Mouse (Mus musculus) MEL (cell line): ENCODE measurements at regions not wholly inside any gene's neighbourhood (a gene's known extent, or its start where the extent isn't known, plus 50 kb on each side); places are given as distances from the start of the nearest gene placed in this dataset.

ENCODE experiments used
- DNase-seq: peaks from one replicate; pipeline ENCODE4 v3.0.0; 2011; ENCODE audit warnings: low read depth, low spot score
- H3K27ac ChIP-seq: 2 replicates; pipeline ENCODE4 v1.5.1; 2012; ENCODE audit warnings: low read depth, mild to moderate bottlenecking, control low read depth, low read length, moderate library complexity; ENCODE audit not compliant: control insufficient read depth
- H3K27me3 ChIP-seq, 2 experiments: fragments of 150-350 bp in 1 of 2; sonication (generic) in 1 of 2; 2 replicates each; pipeline ENCODE4 v1.6.1; 2012; ENCODE audit warnings: low read length in 2 of 2, mild to moderate bottlenecking in 2 of 2, improper control_type of control experiment in 1 of 2, moderate library complexity in 1 of 2; ENCODE audit not compliant: insufficient read depth in 2 of 2, control insufficient read depth in 1 of 2
- H3K36me3 ChIP-seq, 2 experiments: 2 replicates each; pipeline ENCODE4 v1.6.1; 2012 to 2014; ENCODE audit warnings: low read length in 2 of 2, improper control_type of control experiment in 1 of 2, inconsistent platforms in 1 of 2, mild to moderate bottlenecking in 1 of 2; ENCODE audit not compliant: insufficient read depth in 2 of 2, control insufficient read depth in 1 of 2
- H3K4me1 ChIP-seq, 2 experiments: fragments of 150-350 bp in 1 of 2; sonication (generic) in 1 of 2; 2 replicates each; pipeline ENCODE4 v1.6.1; 2012; ENCODE audit warnings: low read length in 2 of 2, improper control_type of control experiment in 1 of 2, mild to moderate bottlenecking in 1 of 2; ENCODE audit not compliant: insufficient read depth in 2 of 2, control insufficient read depth in 1 of 2
- H3K4me3 ChIP-seq, 2 experiments: fragments of 150-350 bp in 1 of 2; sonication (generic) in 1 of 2; 2 replicates each; pipeline ENCODE4 v1.5.1; 2012; ENCODE audit warnings: low read depth in 2 of 2, low read length in 2 of 2, mild to moderate bottlenecking in 2 of 2, moderate library complexity in 2 of 2, control low read depth in 1 of 2, improper control_type of control experiment in 1 of 2; ENCODE audit not compliant: control insufficient read depth in 1 of 2, insufficient read depth in 1 of 2
- H3K79me2 ChIP-seq: 2 replicates; pipeline ENCODE4 v1.6.1; 2012; ENCODE audit warnings: mild to moderate bottlenecking, low read length, moderate library complexity; ENCODE audit not compliant: control insufficient read depth, poor library complexity, insufficient read depth
- H3K9ac ChIP-seq: 2 replicates; pipeline ENCODE4 v1.6.1; 2012; ENCODE audit warnings: low read depth, mild to moderate bottlenecking, control low read depth, low read length, moderate library complexity; ENCODE audit not compliant: control insufficient read depth, poor library complexity, severe bottlenecking
- H3K9me3 ChIP-seq: fragments of 150-350 bp; sonication (generic); replicated peaks from 2 replicates; pipeline ENCODE4 v1.6.1; 2012; ENCODE audit warnings: mild to moderate bottlenecking, low read length, improper control_type of control experiment, moderate library complexity; ENCODE audit not compliant: insufficient read depth
- BHLHE40 ChIP-seq: IDR thresholded peaks from 2 replicates; pipeline ENCODE4 v1.6.1; 2012; ENCODE audit warnings: low read depth, mild to moderate bottlenecking, inconsistent platforms, low read length, improper control_type of control experiment, borderline replicate concordance
- ELF1 ChIP-seq: IDR thresholded peaks from 2 replicates; pipeline ENCODE4 v1.6.1; 2014; ENCODE audit warnings: low read depth, mild to moderate bottlenecking, inconsistent platforms, low read length, improper control_type of control experiment, moderate library complexity
- EP300 ChIP-seq, 2 experiments: IDR thresholded peaks; 2 replicates each; pipeline ENCODE4 v1.6.1; 2011; ENCODE audit warnings: improper control_type of control experiment in 2 of 2, low read length in 2 of 2, low read depth in 1 of 2, mild to moderate bottlenecking in 1 of 2
- ETS1 ChIP-seq: IDR thresholded peaks from 2 replicates; pipeline ENCODE4 v1.6.1; 2012; ENCODE audit warnings: low read depth, mild to moderate bottlenecking, inconsistent platforms, low read length, improper control_type of control experiment, moderate library complexity
- GABPA ChIP-seq: IDR thresholded peaks from 2 replicates; pipeline ENCODE4 v1.6.1; 2012; ENCODE audit warnings: low read depth, mild to moderate bottlenecking, inconsistent platforms, low read length, improper control_type of control experiment, moderate library complexity
- MAFK ChIP-seq: IDR thresholded peaks from 2 replicates; pipeline ENCODE4 v1.6.1; 2011; ENCODE audit warnings: low read depth, mild to moderate bottlenecking, low read length, improper control_type of control experiment, borderline replicate concordance
- MXI1 ChIP-seq: IDR thresholded peaks from 2 replicates; pipeline ENCODE4 v1.6.1; 2011; ENCODE audit warnings: mild to moderate bottlenecking, low read depth, low read length, improper control_type of control experiment
- NELFE ChIP-seq: IDR thresholded peaks from 2 replicates; pipeline ENCODE4 v1.6.1; 2011; ENCODE audit warnings: low read depth, low read length, improper control_type of control experiment
- NRF1 ChIP-seq: IDR thresholded peaks from 2 replicates; pipeline ENCODE4 v1.6.1; 2014; ENCODE audit warnings: low read depth, mild to moderate bottlenecking, inconsistent platforms, low read length, improper control_type of control experiment, moderate library complexity; ENCODE audit not compliant: poor library complexity, insufficient read depth, severe bottlenecking
- POLR2AphosphoS2 ChIP-seq: IDR thresholded peaks from 2 replicates; pipeline ENCODE4 v1.6.1; 2011; ENCODE audit warnings: low read length, improper control_type of control experiment
- POLR2AphosphoS5 ChIP-seq: IDR thresholded peaks from 2 replicates; pipeline ENCODE4 v1.6.1; 2012; ENCODE audit warnings: low read depth, borderline replicate concordance, mild to moderate bottlenecking, inconsistent platforms, low read length, moderate library complexity, mixed read lengths
- RAD21 ChIP-seq: IDR thresholded peaks from 2 replicates; pipeline ENCODE4 v1.6.1; 2011; ENCODE audit warnings: mild to moderate bottlenecking, low read depth, low read length, improper control_type of control experiment
- SIN3A ChIP-seq: IDR thresholded peaks from 2 replicates; pipeline ENCODE4 v1.6.1; 2012; ENCODE audit warnings: low read length, improper control_type of control experiment, inconsistent platforms
- SMC3 ChIP-seq: IDR thresholded peaks from 2 replicates; pipeline ENCODE4 v1.6.1; 2011; ENCODE audit warnings: low read depth, low read length, improper control_type of control experiment
- USF2 ChIP-seq, 2 experiments: IDR thresholded peaks; 2 replicates each; pipeline ENCODE4 v1.6.1; 2011 to 2012; ENCODE audit warnings: improper control_type of control experiment in 2 of 2, low read length in 2 of 2, borderline replicate concordance in 1 of 2, inconsistent platforms in 1 of 2, low read depth in 1 of 2, mild to moderate bottlenecking in 1 of 2; ENCODE audit not compliant: insufficient read depth in 1 of 2
- ZC3H11A ChIP-seq: IDR thresholded peaks from 2 replicates; pipeline ENCODE4 v1.6.1; 2012; ENCODE audit warnings: low read depth, mild to moderate bottlenecking, inconsistent platforms, low read length, improper control_type of control experiment
- ZMIZ1 ChIP-seq: IDR thresholded peaks from 2 replicates; pipeline ENCODE4 v1.6.1; 2012; ENCODE audit warnings: low read depth, mild to moderate bottlenecking, inconsistent platforms, low read length, improper control_type of control experiment, moderate library complexity

DNA sequence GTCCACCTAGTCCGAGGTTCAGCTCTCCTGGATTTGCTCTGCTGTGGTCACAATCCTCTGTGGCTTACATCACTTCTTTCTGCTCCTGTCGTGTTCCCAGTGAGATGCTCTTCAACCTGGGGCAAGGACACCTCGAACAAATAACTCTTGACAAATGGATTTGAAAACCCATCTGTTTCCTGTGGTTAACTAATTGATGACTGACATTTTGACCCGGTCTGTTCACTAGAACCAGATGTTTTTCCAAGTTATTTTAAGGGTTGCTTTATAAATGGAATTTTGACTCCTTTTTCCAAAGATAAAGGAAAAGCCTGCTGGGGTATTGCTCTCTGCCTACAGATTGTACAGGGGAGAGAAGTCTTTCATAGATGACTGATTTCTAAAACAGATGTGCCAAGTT lies 326.4 kb downstream of the Vps13c start:
- no peaks in the 10 kb centered on the region for H3K4me1 ChIP-seq
- no peak for TF ChIP-seq ETS1
- TF ChIP-seq ZMIZ1: no peak
- TF ChIP-seq MAFK: no peak
- no peak for TF ChIP-seq SIN3A
- TF ChIP-seq POLR2AphosphoS2: no peak
- TF ChIP-seq MXI1: no peak
- TF ChIP-seq USF2 (IDR thresholded peaks at IDR 0.05; ENCODE audit: borderline replicate concordance in 1 of 2, insufficient read depth in 1 of 2, low read depth in 1 of 2, low read length in 2 of 2): no peak
- TF ChIP-seq ZC3H11A: no peak
- no peak for TF ChIP-seq GABPA
- no peak for TF ChIP-seq EP300 (IDR thresholded peaks at IDR 0.05; ENCODE audit: low read depth in 1 of 2, low read length in 2 of 2)
- TF ChIP-seq BHLHE40: no peak
- TF ChIP-seq NELFE: no peak
- no peak for TF ChIP-seq ELF1
- no peak for TF ChIP-seq NRF1
- no peak for TF ChIP-seq POLR2AphosphoS5
- no peak for TF ChIP-seq RAD21
- H3K27me3 ChIP-seq: no peaks in the 10 kb centered on the region
- no peak overlapping the region for H3K27ac ChIP-seq
- no peaks in the 10 kb centered on the region for H3K9me3 ChIP-seq
- H3K4me3 ChIP-seq: no peak overlapping the region
- no peak for DNase-seq
- H3K79me2 ChIP-seq: no peaks in the 10 kb centered on the region
- H3K36me3 ChIP-seq: no peaks in the 10 kb centered on the region
- no peak overlapping the region for H3K9ac ChIP-seq

DNA sequence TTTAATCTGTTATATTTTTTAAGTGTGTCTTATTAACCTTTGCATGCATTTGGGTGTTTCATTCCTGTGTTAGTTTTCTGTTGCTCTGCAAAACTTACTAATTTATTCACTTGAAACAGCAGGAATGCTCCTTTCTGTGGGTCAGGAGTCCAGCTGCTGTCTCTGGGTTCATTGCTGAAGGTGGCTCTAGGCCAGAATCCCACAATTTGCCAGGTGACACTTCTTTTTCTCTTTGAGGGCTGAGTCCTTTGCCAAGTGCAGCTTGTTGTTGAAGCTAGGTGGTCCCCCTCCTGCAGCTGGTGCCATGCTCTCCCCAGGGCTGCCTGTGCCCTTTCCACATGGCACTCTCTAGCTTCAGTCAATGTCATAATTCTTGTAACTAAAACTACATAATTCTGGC lies 348.7 kb downstream of the Vps13c start:
- Histone ChIP-seq H3K9me3 (no peaks in the 10 kb centered on the region), H3K36me3 (no peaks in the 10 kb centered on the region), H3K79me2 (no peaks in the 10 kb centered on the region), H3K4me1 (no peaks in the 10 kb centered on the region), H3K27ac (no peak overlapping the region), H3K27me3 (no peaks in the 10 kb centered on the region), H3K9ac (no peak overlapping the region), H3K4me3 (no peak overlapping the region)
- DNase-seq: no peak
- TF ChIP-seq SMC3: no peak
- TF ChIP-seq POLR2AphosphoS5: no peak
- TF ChIP-seq MXI1: no peak
